7 mouse cellular contexts compared by ENCODE assay signal in the genomic region with DNA sequence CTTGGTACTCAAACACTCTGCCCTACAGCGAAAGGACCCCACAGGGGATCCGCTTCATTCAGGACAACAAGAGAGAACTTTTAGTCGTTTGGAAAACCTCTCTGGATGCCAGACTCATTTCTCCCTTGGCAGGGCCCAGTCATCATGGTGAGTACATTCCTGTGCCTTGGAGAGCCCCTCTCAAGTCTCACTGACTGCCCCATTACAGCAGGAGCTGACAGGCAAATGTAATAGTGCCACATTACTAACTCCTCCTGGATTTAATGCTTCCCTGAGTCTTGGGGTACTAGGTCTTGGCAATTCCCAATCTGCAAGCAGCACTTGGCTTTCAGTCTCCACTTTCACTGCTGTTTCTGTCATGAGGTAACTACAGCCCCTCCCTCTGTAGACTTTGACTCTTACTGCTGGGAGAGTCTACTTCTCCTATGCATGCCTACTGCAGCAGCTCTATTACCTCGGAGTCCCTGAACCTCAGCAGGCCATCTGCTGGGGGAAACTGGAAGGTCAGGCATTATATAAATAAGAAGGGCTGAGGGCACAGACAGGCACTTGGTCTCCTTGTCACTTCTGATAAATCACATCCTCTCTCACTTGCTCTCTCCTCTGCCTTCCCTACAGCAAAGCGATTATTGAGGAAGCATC.
A peak's percentile ranks its signal among the peaks of the same experiment; 100 is the strongest.
DNase-seq lines count a peak whose midpoint lies in the region; ATAC-seq and TF ChIP-seq lines count a peak whose summit lies in the region.

No protein-coding gene starts in this region.

- H3K36me3 ChIP-seq in hindbrain, embryonic 13.5 days: no peaks in the 10 kb centered on the region
- no peaks in the 10 kb centered on the region for H3K36me3 ChIP-seq in midbrain, postnatal 0 days (ENCODE audit: insufficient read depth, low read length)

- DNase-seq in layer of hippocampus, adult 2 months (ENCODE audit: low spot score in 2 of 2): no peak
- DNase-seq in layer of hippocampus, postnatal 36 days: no peak
- DNase-seq in embryo, embryonic 10 days (ENCODE audit: low spot score): peak; percentile 76
- peak; percentile 75 for DNase-seq in midbrain, postnatal 0 days (ENCODE audit: low spot score)
- no peak for DNase-seq in frontal cortex, postnatal 14 days (ENCODE audit: low spot score in 2 of 2)

- H3K27me3 ChIP-seq in hindbrain, embryonic 13.5 days: no peaks in the 10 kb centered on the region
- no peaks in the 10 kb centered on the region for H3K27me3 ChIP-seq in midbrain, postnatal 0 days (ENCODE audit: insufficient read depth, low read length)

- H3K9me3 ChIP-seq in hindbrain, embryonic 13.5 days: no peaks in the 10 kb centered on the region
- H3K9me3 ChIP-seq in midbrain, postnatal 0 days (ENCODE audit: low read length): no peaks in the 10 kb centered on the region

- WGBS in hindbrain, embryonic 13.5 days: 60% methylated on average over 5 of the region's 5 CpGs
- 58% methylated on average over 5 of the region's 5 CpGs for WGBS in midbrain, postnatal 0 days

- H3K27ac ChIP-seq in layer of hippocampus, adult 2 months: no peak overlapping the region
- 0 out of 2 replicates have a peak overlapping the region, but pooled peaks have one; percentile 23 for H3K27ac ChIP-seq in hindbrain, embryonic 13.5 days
- no peak overlapping the region for H3K27ac ChIP-seq in midbrain, postnatal 0 days (ENCODE audit: low read depth, low read length)

- H3K4me1 ChIP-seq in hindbrain, embryonic 13.5 days (replicated peaks): peaks cover 31% of the 10 kb centered on the region
- no peaks in the 10 kb centered on the region for H3K4me1 ChIP-seq in midbrain, postnatal 0 days (ENCODE audit: insufficient read depth, low read length)

- peak; percentile 67 for TF ChIP-seq CTCF in layer of hippocampus, adult 2 months (conservative IDR thresholded peaks at IDR 0.05)
- TF ChIP-seq CTCF in midbrain, postnatal 0 days (IDR thresholded peaks at IDR 0.05): peak; percentile 73

- ATAC-seq in hindbrain, embryonic 13.5 days (ENCODE audit: low FRiP score): no peak
- ATAC-seq in midbrain, postnatal 0 days (ENCODE audit: low FRiP score): no peak
- ATAC-seq in inflammation-experienced regulatory T-cells, adult 6 months: no peak

- no peak overlapping the region for H3K9ac ChIP-seq in hindbrain, embryonic 13.5 days
- no peak overlapping the region for H3K9ac ChIP-seq in midbrain, postnatal 0 days (replicated peaks; ENCODE audit: low read length, poor library complexity, severe bottlenecking)

- no peak overlapping the region for H3K4me2 ChIP-seq in hindbrain, embryonic 13.5 days
- H3K4me2 ChIP-seq in midbrain, postnatal 0 days (ENCODE audit: low read depth, low read length, poor library complexity, severe bottlenecking): no peak overlapping the region

- H3K4me3 ChIP-seq in layer of hippocampus, adult 2 months: no peak overlapping the region
- no peak overlapping the region for H3K4me3 ChIP-seq in hindbrain, embryonic 13.5 days
- no peak overlapping the region for H3K4me3 ChIP-seq in midbrain, postnatal 0 days (ENCODE audit: low read depth, low read length)

Comparison
In these comparisons a context has a peak if more than half of its experiments do, and no peak if none do; other contexts are left out.
1. DNase-seq: peak in embryo, embryonic 10 days (single experiment) and midbrain, postnatal 0 days (single experiment); none in layer of hippocampus, adult 2 months (0 of 2), layer of hippocampus, postnatal 36 days (0 of 2) and frontal cortex, postnatal 14 days (0 of 2).